Mouse (Mus musculus) splenic B cell, adult 2 months (primary cell): Measurements from ENCODE around the gene Mfsd2a.

ENCODE experiments used
- DNase-seq: peaks from one replicate; pipeline ENCODE4 v3.0.0-alpha.2; 2011; ENCODE audit warnings: low read depth, low spot score
- H3K27me3 ChIP-seq: 2 replicates; pipeline ENCODE4 v1.6.1; 2012; ENCODE audit warnings: mild to moderate bottlenecking, low read length, moderate library complexity, mixed read lengths; ENCODE audit not compliant: control insufficient read depth, poor library complexity, insufficient read depth, severe bottlenecking
- H3K36me3 ChIP-seq: 2 replicates; pipeline ENCODE4 v1.6.1; 2012; ENCODE audit warnings: mild to moderate bottlenecking, low read length, moderate library complexity, mixed read lengths; ENCODE audit not compliant: control insufficient read depth, poor library complexity, insufficient read depth, severe bottlenecking

The Mfsd2a gene

GRCm38 (mm10) chr4:122897750-122898149, 63.2 kb downstream of the Mfsd2a start:
- no peak for DNase-seq
- H3K36me3 ChIP-seq: no peaks in the 10 kb centered on the region
- H3K27me3 ChIP-seq: no peaks in the 10 kb centered on the region
